Mouse (Mus musculus) cortical plate, adult 2 months (tissue): ENCODE results near the gene Wnt10b. TPM values are rescaled to one million over a fixed set of nuclear protein-coding genes. Genes with fewer than 3 reads are reported as not detected.

Experiments used
- H3K27ac ChIP-seq: fragments of 200-500 bp; 2 replicates; pipeline ENCODE4 v1.5.1; 2012; ENCODE audit warnings: low read length, control low read depth, inconsistent platforms; ENCODE audit not compliant: insufficient read depth
- H3K4me1 ChIP-seq: fragments of 200-500 bp; 2 replicates; pipeline ENCODE4 v1.6.1; 2011; ENCODE audit warnings: low read length; ENCODE audit not compliant: control insufficient read depth, insufficient read depth
- H3K4me3 ChIP-seq: fragments of 200-500 bp; 2 replicates; pipeline ENCODE4 v1.5.1; 2011; ENCODE audit warnings: mild to moderate bottlenecking, low read length, control low read depth; ENCODE audit not compliant: insufficient read depth
- CTCF ChIP-seq: fragments of 200-500 bp; IDR thresholded peaks from 2 replicates; pipeline ENCODE4 v1.5.1; 2011; ENCODE audit warnings: mild to moderate bottlenecking, control low read depth, low read length; ENCODE audit not compliant: insufficient read depth; ENCODE audit errors: extremely low read depth
- POLR2A ChIP-seq: fragments of 200-500 bp; IDR thresholded peaks from 2 replicates; pipeline ENCODE4 v1.6.1; 2011; ENCODE audit warnings: mild to moderate bottlenecking, low read length, control low read depth; ENCODE audit not compliant: insufficient read depth; ENCODE audit errors: extremely low read depth
- polyA plus RNA-seq: library from polyadenylated mRNA; depleted of rRNA; stranded (reverse); fragments of >200 nt; gene quantifications from 2 replicates; pipeline ENCODE4 v1.2.3, GENCODE M21; 2012

Wnt10b gene
- polyA plus RNA-seq, 1 experiment, result 3.1 TPM

DNA sequence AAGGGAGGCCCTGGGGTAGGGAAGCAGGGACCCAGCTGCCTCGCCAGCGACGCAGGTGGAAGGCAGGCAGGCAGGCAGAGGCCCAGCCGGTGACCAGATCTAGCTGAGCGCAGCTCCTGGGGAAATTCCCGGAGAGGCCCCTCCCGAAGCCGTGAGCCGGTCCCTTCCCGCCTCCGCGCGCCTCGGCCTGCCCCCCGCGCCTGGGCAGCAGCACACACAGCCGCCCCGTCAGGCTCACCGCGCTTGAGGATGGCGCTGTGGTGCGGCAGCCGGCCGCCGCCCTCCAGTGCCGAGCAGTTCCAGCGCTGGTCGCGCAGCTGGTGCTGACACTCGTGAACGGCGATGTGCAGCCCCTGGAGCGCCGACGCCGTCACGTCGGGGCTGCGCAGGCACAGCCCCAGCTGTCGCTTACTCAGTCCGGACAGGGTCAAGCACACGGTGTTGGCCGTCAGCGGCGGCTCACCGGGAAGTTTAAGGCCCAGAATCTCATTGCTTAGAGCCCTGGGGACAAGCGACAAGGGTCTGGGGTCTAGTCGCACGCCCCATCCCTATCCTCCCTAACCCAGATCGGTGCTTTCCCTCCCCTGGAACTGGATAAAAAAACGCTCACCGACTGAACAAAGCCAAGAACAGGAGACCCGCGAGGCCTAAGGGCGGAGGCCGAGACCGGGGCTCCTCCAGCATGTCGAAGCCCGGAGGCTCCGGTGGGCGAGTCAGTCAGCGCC is 1.5 kb downstream of the Wnt10b start:
- H3K27ac ChIP-seq, result no peak overlapping the region
- no peak for TF ChIP-seq CTCF
- no peak for TF ChIP-seq POLR2A
- peaks cover 5% of the 10 kb centered on the region for H3K4me1 ChIP-seq
- no peak overlapping the region for H3K4me3 ChIP-seq

- TF ChIP-seq CTCF (no peak), POLR2A (no peak)
- peaks cover 5% of the 10 kb centered on the region for H3K4me1 ChIP-seq
- H3K27ac ChIP-seq, result no peak overlapping the region
- H3K4me3 ChIP-seq, result no peak overlapping the region
Measured at GRCm38 (mm10) chr15:98775533-98775932, 2.4 kb downstream of the Wnt10b start.

GRCm38 (mm10) chr15:98774096-98774495 is 3.9 kb downstream of the Wnt10b start:
- H3K4me1 ChIP-seq, result peaks cover 5% of the 10 kb centered on the region
- no peak for TF ChIP-seq POLR2A
- TF ChIP-seq CTCF, result no peak
- H3K27ac ChIP-seq, result no peak overlapping the region
- H3K4me3 ChIP-seq, result no peak overlapping the region

- Histone ChIP-seq H3K27ac (no peak overlapping the region), H3K4me3 (peak overlapping the region; percentile 26), H3K4me1 (peaks cover 5% of the 10 kb centered on the region)
- TF ChIP-seq CTCF, result no peak
- TF ChIP-seq POLR2A, result no peak
Measured at GRCm38 (mm10) chr15:98772511-98773211, 5.3 kb downstream of the Wnt10b start.

GRCm38 (mm10) chr15:98771813-98772425 is 6.0 kb downstream of the Wnt10b start:
- TF ChIP-seq POLR2A (no peak), CTCF (no peak)
- no peak overlapping the region for H3K27ac ChIP-seq
- H3K4me3 ChIP-seq, result peak overlapping the region; percentile 26; the same call in 1 of the 2 replicates
- peaks cover 5% of the 10 kb centered on the region for H3K4me1 ChIP-seq

DNA sequence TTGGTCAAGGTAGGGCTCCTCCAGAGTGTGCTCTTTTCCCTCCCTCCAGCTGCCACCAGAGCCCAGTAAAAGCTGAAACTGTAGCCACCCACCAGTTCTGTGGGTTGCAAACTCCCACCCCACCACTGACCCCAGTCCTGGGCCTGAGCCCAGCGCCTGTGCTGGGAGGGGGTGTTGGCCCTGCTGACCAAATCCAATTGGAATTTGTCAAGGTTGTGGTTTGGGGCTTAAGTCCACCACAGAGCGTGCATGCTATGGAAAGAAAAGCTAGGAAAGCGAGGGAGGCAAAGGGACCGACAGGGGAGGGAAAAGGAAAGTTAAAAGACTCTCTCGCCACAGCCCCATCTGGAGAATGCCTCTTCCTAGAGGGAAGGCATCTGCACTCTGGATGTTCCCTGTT is 9.7 kb downstream of the Wnt10b start:
- no peak overlapping the region for H3K27ac ChIP-seq
- H3K4me3 ChIP-seq, result no peak overlapping the region
- TF ChIP-seq CTCF, result no peak
- no peak for TF ChIP-seq POLR2A
- H3K4me1 ChIP-seq, result peaks cover 5% of the 10 kb centered on the region

DNA sequence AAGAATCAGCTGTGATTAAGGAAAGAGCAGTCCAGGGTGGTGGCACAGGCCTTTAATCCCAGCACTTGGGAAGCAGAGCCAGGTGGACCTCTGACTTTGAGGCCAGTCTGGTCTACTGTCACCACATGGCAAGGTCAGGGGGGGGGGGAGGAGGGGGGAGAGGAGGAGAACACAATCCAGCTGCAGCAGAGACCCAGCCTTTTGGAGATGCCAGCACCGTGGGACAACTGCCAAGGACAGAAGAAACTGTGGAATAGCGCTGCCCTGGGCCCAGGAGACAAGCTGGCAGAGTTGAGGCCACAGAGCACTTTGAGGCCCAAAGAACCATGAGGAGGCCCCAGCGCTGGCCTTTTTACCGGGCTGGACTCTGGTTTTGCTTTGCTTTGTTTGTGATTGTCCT is 12.0 kb downstream of the Wnt10b start:
- Histone ChIP-seq H3K27ac (no peak overlapping the region), H3K4me1 (peaks cover 6% of the 10 kb centered on the region), H3K4me3 (no peak overlapping the region)
- no peak for TF ChIP-seq CTCF
- TF ChIP-seq POLR2A, result no peak

GRCm38 (mm10) chr15:98762670-98763529 is 15.1 kb downstream of the Wnt10b start, which contains the start of gene Arf3:
TSS of gene Arf3 (minus strand) at chr15:98763214.
- Histone ChIP-seq H3K27ac (peak within 1 kb of the TSS; percentile 86), H3K4me3 (peak within 1 kb of the TSS; percentile 78)
- no peak for TF ChIP-seq CTCF
- TF ChIP-seq POLR2A, result peak; percentile 86

DNA sequence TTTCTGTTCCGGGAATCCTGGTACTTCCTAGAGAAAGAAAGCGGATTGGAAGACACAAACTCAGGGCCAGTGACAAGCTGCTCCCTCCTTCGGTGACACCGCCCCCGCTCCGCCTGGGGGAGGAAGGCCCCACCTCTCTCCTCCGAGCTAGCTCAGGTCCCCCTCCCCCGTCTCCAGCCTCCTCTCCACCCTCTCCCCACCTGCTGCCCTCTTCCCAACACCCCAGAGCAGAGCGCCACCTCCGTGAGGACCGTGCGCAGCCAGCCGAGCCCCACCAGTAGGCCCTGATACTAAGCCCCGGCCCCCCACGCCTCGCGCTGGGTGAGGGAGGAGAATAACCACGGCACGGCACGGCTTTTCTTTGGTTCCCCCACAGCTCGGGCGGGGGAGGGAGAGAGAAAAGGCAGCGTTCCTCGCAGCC is 15.7 kb downstream of the Wnt10b start:
- peak overlapping the region; percentile 63; the same call in 1 of the 2 replicates for H3K27ac ChIP-seq
- H3K4me1 ChIP-seq, result peaks cover 11% of the 10 kb centered on the region
- no peak; the same call in 1 of the 2 replicates for TF ChIP-seq POLR2A
- no peak for TF ChIP-seq CTCF
- H3K4me3 ChIP-seq, result peak overlapping the region; percentile 78

More at GRCm38 (mm10) chr15:98762670-98763529, 15.1 kb downstream of the Wnt10b start, which contains the start of gene Arf3:
- peaks cover 11% of the 10 kb centered on the region for H3K4me1 ChIP-seq
